Mouse (Mus musculus) megakaryocyte, embryonic 14.5 days (primary cell): ENCODE measurements around the gene Glipr2.

Experiments
- FLI1 ChIP-seq: IDR thresholded peaks from 2 replicates; pipeline ENCODE4 v1.6.1; 2012; ENCODE audit warnings: low read length, inconsistent platforms, mixed read lengths
- GATA1 ChIP-seq: IDR thresholded peaks from 3 replicates; pipeline ENCODE4 v1.6.1; 2012; ENCODE audit warnings: mixed read lengths, low read length, inconsistent platforms, borderline replicate concordance

DNA sequence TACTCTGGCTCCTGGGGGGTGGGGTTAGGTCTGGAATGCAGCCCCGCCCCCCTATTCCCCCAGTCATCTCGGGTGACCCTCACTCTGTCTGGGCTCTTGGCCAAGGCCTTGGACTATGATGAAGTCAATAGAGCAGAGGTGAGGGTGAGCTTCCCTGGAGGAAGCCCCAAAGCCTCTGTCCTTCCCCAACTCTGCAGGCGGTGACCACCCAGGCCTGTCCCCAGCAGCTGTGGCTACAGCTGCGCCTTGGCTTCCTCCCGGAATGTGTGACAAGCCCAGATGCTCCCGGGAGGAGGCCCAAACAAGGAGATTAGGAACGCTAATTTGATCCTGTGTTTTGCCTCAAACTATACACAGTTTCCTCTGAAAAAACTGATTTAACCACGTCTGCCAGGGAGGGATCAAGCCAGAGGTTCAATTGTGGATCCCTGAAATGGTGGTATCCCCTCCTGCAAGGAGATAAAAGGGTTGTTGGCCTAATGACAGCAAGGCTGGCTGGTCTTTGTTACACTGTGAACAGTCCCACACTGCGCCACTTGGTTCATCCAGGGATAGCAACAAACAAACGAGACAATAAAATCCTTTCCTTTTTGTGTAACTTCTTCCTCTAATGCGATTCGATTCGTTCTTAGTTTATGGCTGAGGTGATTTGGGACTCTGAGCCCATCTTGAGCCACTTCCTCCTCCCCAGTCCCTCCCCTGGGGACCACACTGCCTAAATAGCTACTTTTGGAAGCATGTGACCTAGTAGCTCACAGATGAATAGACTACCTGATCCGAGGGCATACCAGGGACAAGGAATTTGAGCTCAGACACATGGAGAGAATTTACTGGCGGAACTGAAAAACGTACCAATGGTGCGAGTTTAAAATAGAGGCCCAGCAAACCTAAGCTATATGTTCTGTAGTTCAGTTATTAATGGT is 21.6 kb downstream of the Glipr2 start:
- no peak for TF ChIP-seq GATA1
- no peak for TF ChIP-seq FLI1
